ENCODE assay signal across 19 mouse cellular contexts in genomic region chr17:45954824-45955223, GRCm38 (mm10).
"Had no signal": no experiment of that assay in that cellular context is flagged by ENCODE, and none has a peak within 500 bp of the region (broad histone marks: within the 10 kb centered on the region; RNA-seq: fewer than 3 reads in every experiment).

No protein-coding gene starts in this region.

- ATAC-seq: midbrain, embryonic 16.5 days had no signal

- H3K27ac ChIP-seq: midbrain, embryonic 10.5 days; midbrain, embryonic 12.5 days; neural tube, embryonic 13.5 days; neural tube, embryonic 15.5 days had no signal

- H3K4me2 ChIP-seq: lung, embryonic 14.5 days; midbrain, embryonic 12.5 days; neural tube, embryonic 13.5 days; neural tube, embryonic 15.5 days had no signal

- H3K9me3 ChIP-seq: midbrain, embryonic 10.5 days; midbrain, embryonic 12.5 days; neural tube, embryonic 13.5 days; neural tube, embryonic 15.5 days had no signal

- H3K9ac ChIP-seq: lung, embryonic 14.5 days; midbrain, embryonic 12.5 days; neural tube, embryonic 13.5 days; neural tube, embryonic 15.5 days had no signal

- H3K27me3 ChIP-seq: midbrain, embryonic 12.5 days; neural tube, embryonic 13.5 days; neural tube, embryonic 15.5 days had no signal

- H3K4me3 ChIP-seq: midbrain, embryonic 10.5 days; midbrain, embryonic 12.5 days; myocyte; neural tube, embryonic 13.5 days; neural tube, embryonic 15.5 days had no signal

- H3K36me3 ChIP-seq: midbrain, embryonic 10.5 days; midbrain, embryonic 12.5 days; neural tube, embryonic 13.5 days; neural tube, embryonic 15.5 days had no signal

- DNase-seq: lung, adult 18-20 months; lung, embryonic 14.5 days; lung, postnatal 10 days; lung, postnatal 4 days; midbrain, embryonic 14.5 days; retina, postnatal 1 day; right cerebral cortex, adult 18-20 months; right cerebral cortex, postnatal 25 days; right cerebral cortex, postnatal 4 days; spleen, adult 18-20 months; thymus, adult 2 months; thymus, postnatal 25 days; thymus, postnatal 4 days had no signal

- H3K4me1 ChIP-seq: midbrain, embryonic 12.5 days; neural tube, embryonic 13.5 days; neural tube, embryonic 15.5 days had no signal
